Mouse (Mus musculus): ENCODE measurements around the gene Gucy2g.

DNA sequence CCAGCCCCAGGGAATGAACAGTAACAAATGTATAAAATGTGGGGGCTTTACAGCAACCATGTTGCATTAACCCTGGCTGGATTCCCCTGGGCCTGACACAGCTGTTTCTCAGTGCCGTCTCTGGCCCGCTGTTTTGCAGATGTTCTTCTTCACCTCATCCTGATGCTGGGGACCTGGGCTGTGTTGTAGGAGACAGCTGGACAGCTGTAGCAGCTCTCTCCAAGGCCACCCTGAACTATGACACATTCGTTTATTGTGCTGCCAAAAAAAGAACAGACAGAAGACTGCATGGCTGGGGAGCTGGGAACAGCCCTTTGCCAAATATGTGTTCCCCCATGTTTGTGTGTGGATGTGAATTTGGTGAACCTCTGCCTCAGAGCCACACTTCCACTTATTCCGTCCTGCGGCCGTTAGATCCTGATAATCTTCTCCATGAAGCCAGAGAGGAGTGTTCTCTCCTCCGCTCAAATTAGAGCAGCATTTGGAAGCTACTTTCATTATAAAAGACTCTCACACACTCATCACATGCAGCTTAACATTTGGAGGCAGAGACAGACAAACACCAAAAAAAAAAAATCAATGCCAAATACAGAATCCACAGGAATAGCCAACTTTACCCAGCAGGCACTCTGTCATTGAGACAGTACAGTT is 46.4 kb downstream of the Gucy2g start:
- TF ChIP-seq EP300 (IDR thresholded peaks at IDR 0.05; ENCODE audit: low read depth) (no peak), CTCF (IDR thresholded peaks at IDR 0.05; ENCODE audit: low read depth) (no peak)
